Mouse (Mus musculus): ENCODE measurements at regions not wholly inside any gene's neighbourhood (a gene's known extent, or its start where the extent isn't known, plus 50 kb on each side); places are given as distances from the start of the nearest gene placed in this dataset.
A peak's percentile ranks its signal among the peaks of the same experiment; 100 is the strongest.

DNA sequence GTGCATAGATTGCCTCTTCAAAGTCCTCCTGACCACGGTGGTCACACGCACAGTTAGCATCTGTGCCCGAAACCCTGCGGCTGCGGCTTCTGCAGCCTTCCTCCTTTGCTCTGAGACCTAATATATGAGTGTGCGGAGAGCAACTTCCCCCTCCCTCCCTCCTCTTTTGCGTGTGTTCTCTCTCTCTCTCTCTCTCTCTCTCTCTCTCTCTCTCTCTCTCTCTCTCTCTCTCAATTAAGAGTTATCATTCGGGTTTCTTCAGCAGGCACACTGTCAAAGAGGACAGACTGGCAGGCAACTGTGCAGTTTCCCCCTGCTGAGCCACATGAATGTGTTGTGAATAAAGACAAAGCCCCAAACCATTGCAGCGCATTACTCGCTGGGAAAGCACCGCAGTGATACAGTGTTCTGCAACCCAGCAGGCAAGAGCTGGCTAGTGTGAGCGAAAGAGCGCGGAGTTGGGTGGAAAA, 900.8 kb downstream of the Mat2b start:
- peak; percentile 73 for DNase-seq (ENCODE audit: low spot score)

DNA sequence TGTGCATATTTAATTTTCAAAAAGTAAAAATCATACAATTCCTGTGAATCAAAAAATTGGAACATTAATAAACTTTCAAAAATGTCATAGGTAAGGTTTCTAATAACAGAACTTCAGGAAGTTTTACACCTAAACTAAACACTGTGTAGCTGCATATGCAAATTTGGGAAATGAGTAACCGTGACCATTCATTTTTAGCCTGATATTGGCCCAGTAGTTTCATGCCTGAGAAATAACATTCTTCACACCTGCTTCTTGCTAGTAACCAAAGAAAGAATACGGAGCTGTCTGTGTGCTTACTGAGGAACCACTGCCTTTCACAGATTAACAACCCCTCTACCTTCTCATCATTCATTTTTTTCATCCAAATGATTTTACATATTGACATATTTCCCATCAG, 902.9 kb downstream of the Mat2b start:
- no peak for DNase-seq (ENCODE audit: low spot score)
